Mouse (Mus musculus) adipocyte (in vitro differentiated cells): ENCODE results near the gene Gja3.
A peak's percentile ranks its signal among the peaks of the same experiment; 100 is the strongest.

Experiments used
- DNase-seq: peaks from one replicate; pipeline ENCODE4 v3.0.0-alpha.2; 2016; ENCODE audit warnings: low spot score

Gja3 gene

GRCm38 (mm10) chr14:57057563-57058321, at the start of gene Gja3:
TSS of gene Gja3 (minus strand) at chr14:57058100.
- DNase-seq: no peak

- DNase-seq: no peak
Observed at GRCm38 (mm10) chr14:57107091-57107490, 49.2 kb upstream of the Gja3 start.

GRCm38 (mm10) chr14:57105721-57106120, 47.8 kb upstream of the Gja3 start:
- no peak for DNase-seq

- DNase-seq: no peak
Observed at GRCm38 (mm10) chr14:57105111-57105510, 47.2 kb upstream of the Gja3 start.

GRCm38 (mm10) chr14:57104106-57105023, 46.5 kb upstream of the Gja3 start, which contains the start of gene Gjb2:
TSS of gene Gjb2 (minus strand) at chr14:57104702.
- DNase-seq: no peak

GRCm38 (mm10) chr14:57103711-57104105, 45.8 kb upstream of the Gja3 start:
- DNase-seq: no peak

GRCm38 (mm10) chr14:57103121-57103520, 45.2 kb upstream of the Gja3 start:
- DNase-seq: no peak

GRCm38 (mm10) chr14:57101623-57102022, 43.7 kb upstream of the Gja3 start:
- DNase-seq: no peak

GRCm38 (mm10) chr14:57095855-57096254, 38.0 kb upstream of the Gja3 start:
- no peak for DNase-seq

- DNase-seq: peak; percentile 39
Observed at GRCm38 (mm10) chr14:57093029-57093428, 35.1 kb upstream of the Gja3 start.

- no peak for DNase-seq
Observed at GRCm38 (mm10) chr14:57090001-57090400, 32.1 kb upstream of the Gja3 start.

GRCm38 (mm10) chr14:57089107-57089506, 31.2 kb upstream of the Gja3 start:
- DNase-seq: no peak

GRCm38 (mm10) chr14:57084180-57084668, 26.3 kb upstream of the Gja3 start:
- no peak for DNase-seq

- DNase-seq: no peak
Observed at GRCm38 (mm10) chr14:57082863-57083262, 25.0 kb upstream of the Gja3 start.

GRCm38 (mm10) chr14:57075537-57075936, 17.6 kb upstream of the Gja3 start:
- no peak for DNase-seq

GRCm38 (mm10) chr14:57069906-57070305, 12.0 kb upstream of the Gja3 start:
- DNase-seq: peak; percentile 47

GRCm38 (mm10) chr14:57066053-57066452, 8.2 kb upstream of the Gja3 start:
- no peak for DNase-seq

- DNase-seq: peak; percentile 66
Observed at GRCm38 (mm10) chr14:57060052-57060451, 2.2 kb upstream of the Gja3 start.

- no peak for DNase-seq
Observed at GRCm38 (mm10) chr14:57057204-57057562, 717 bp downstream of the Gja3 start.

- DNase-seq: no peak
Observed at GRCm38 (mm10) chr14:57052713-57053112, 5.2 kb downstream of the Gja3 start.

GRCm38 (mm10) chr14:57043863-57044262, 14.0 kb downstream of the Gja3 start:
- no peak for DNase-seq

- no peak for DNase-seq
Observed at GRCm38 (mm10) chr14:57041439-57041838, 16.5 kb downstream of the Gja3 start.
